ENCODE assay signal across 20 mouse cellular contexts in genomic region chr16:92578915-92579653, GRCm38 (mm10).
DNase-seq lines count a peak whose midpoint lies in the region; ATAC-seq and TF ChIP-seq lines count a peak whose summit lies in the region.
"Had no signal": no experiment of that assay in that cellular context is flagged by ENCODE, and none has a peak within 500 bp of the region (broad histone marks: within the 10 kb centered on the region; RNA-seq: fewer than 3 reads in every experiment).

No protein-coding gene starts in this region.

- H3K9ac ChIP-seq in embryonic facial prominence, embryonic 12.5 days: no peak overlapping the region
- H3K9ac ChIP-seq in MEL (ENCODE audit: control insufficient read depth, low read depth, low read length, poor library complexity, severe bottlenecking): no peak overlapping the region
- H3K9ac ChIP-seq: embryonic facial prominence, embryonic 13.5 days; heart, embryonic 15.5 days; hindbrain, embryonic 13.5 days; liver, postnatal 0 days had no signal

- TF ChIP-seq POLR2A in MEL (IDR thresholded peaks at IDR 0.05; ENCODE audit: control insufficient read depth in 1 of 2, insufficient read depth in 1 of 2, low read depth in 1 of 2, low read length in 2 of 2, poor library complexity in 1 of 2): no peak

- TF ChIP-seq CTCF in MEL (IDR thresholded peaks at IDR 0.05 in 2 of 3, conservative IDR thresholded peaks at IDR 0.05 in 1 of 3; ENCODE audit: control insufficient read depth in 1 of 3, insufficient read depth in 1 of 3, low read depth in 2 of 3, low read length in 3 of 3, poor library complexity in 1 of 3, severe bottlenecking in 1 of 3): no peak

- no peaks in the 10 kb centered on the region for H3K36me3 ChIP-seq in embryonic facial prominence, embryonic 12.5 days
- no peaks in the 10 kb centered on the region for H3K36me3 ChIP-seq in embryonic facial prominence, embryonic 10.5 days (replicated peaks)
- H3K36me3 ChIP-seq in MEL (ENCODE audit: control insufficient read depth in 1 of 2, insufficient read depth in 2 of 2, low read length in 2 of 2): peaks cover 0 to 4% of the 10 kb centered on the region in 2 experiments; a peak in 2 of 4 replicates
- H3K36me3 ChIP-seq: embryonic facial prominence, embryonic 13.5 days; heart, embryonic 15.5 days; hindbrain, embryonic 13.5 days had no signal

- peak; percentile 17 to 39; a peak in 2 of 4 replicates for TF ChIP-seq EP300 in MEL (IDR thresholded peaks at IDR 0.05; ENCODE audit: low read depth in 1 of 2, low read length in 2 of 2)

- no peak for DNase-seq in embryonic facial prominence, embryonic 10.5 days (ENCODE audit: low spot score)
- DNase-seq in kidney, postnatal 10 days: peak; percentile 24
- no peak for DNase-seq in kidney, adult 8-10 months
- peak; percentile 58 for DNase-seq in MEL (ENCODE audit: low read depth, low spot score)
- DNase-seq in adrenal gland, postnatal 36 days: peak; percentile 18 to 27
- DNase-seq in urinary bladder, postnatal 4 days (ENCODE audit: low spot score in 2 of 2): no peak
- DNase-seq: cerebellum, adult 11 months; cerebellum, postnatal 36 days; heart, adult 18-20 months; kidney, adult 2 months; liver; liver, postnatal 0 days; right cerebral cortex, postnatal 25 days; thymus, postnatal 25 days had no signal

- TF ChIP-seq RAD21 in MEL (IDR thresholded peaks at IDR 0.05; ENCODE audit: low read depth, low read length): no peak

- 0 out of 2 replicates have a peak overlapping the region, but pooled peaks have one; percentile 4 for H3K27ac ChIP-seq in embryonic facial prominence, embryonic 12.5 days
- H3K27ac ChIP-seq in embryonic facial prominence, embryonic 10.5 days (replicated peaks): no peak overlapping the region
- H3K27ac ChIP-seq in MEL (ENCODE audit: control insufficient read depth, low read depth, low read length): no peak overlapping the region
- H3K27ac ChIP-seq: embryonic facial prominence, embryonic 13.5 days; heart, embryonic 15.5 days; hindbrain, embryonic 13.5 days had no signal

- no peak overlapping the region for H3K4me3 ChIP-seq in embryonic facial prominence, embryonic 12.5 days
- no peak overlapping the region for H3K4me3 ChIP-seq in embryonic facial prominence, embryonic 10.5 days
- H3K4me3 ChIP-seq in MEL (ENCODE audit: control insufficient read depth in 1 of 2, insufficient read depth in 1 of 2, low read depth in 2 of 2, low read length in 2 of 2): no peak overlapping the region
- H3K4me3 ChIP-seq: embryonic facial prominence, embryonic 13.5 days; heart, embryonic 15.5 days; hindbrain, embryonic 13.5 days had no signal

- WGBS in embryonic facial prominence, embryonic 12.5 days: 72% methylated on average over 7 of the region's 7 CpGs
- WGBS in embryonic facial prominence, embryonic 10.5 days: 74% methylated on average over 7 of the region's 7 CpGs

- H3K27me3 ChIP-seq in embryonic facial prominence, embryonic 12.5 days: no peaks in the 10 kb centered on the region
- H3K27me3 ChIP-seq in embryonic facial prominence, embryonic 10.5 days (replicated peaks; ENCODE audit: low read depth, poor library complexity, severe bottlenecking): no peaks in the 10 kb centered on the region
- H3K27me3 ChIP-seq in MEL (ENCODE audit: control insufficient read depth in 1 of 2, insufficient read depth in 2 of 2, low read length in 2 of 2): no peaks in the 10 kb centered on the region
- H3K27me3 ChIP-seq: CH12.LX; embryonic facial prominence, embryonic 13.5 days; hindbrain, embryonic 13.5 days had no signal

- ATAC-seq in embryonic facial prominence, embryonic 12.5 days (ENCODE audit: insufficient number of reproducible peaks, insufficient read depth, low FRiP score, low TSS enrichment): no peak
- ATAC-seq: forebrain, embryonic 16.5 days; liver, postnatal 0 days had no signal

- no peak overlapping the region for H3K4me2 ChIP-seq in embryonic facial prominence, embryonic 12.5 days (replicated peaks)
- H3K4me2 ChIP-seq: embryonic facial prominence, embryonic 13.5 days; heart, embryonic 15.5 days; hindbrain, embryonic 13.5 days had no signal

- peaks cover 20% of the 10 kb centered on the region for H3K4me1 ChIP-seq in embryonic facial prominence, embryonic 12.5 days
- H3K4me1 ChIP-seq in embryonic facial prominence, embryonic 10.5 days: peaks cover 23% of the 10 kb centered on the region
- H3K4me1 ChIP-seq in MEL (ENCODE audit: control insufficient read depth in 1 of 2, insufficient read depth in 2 of 2, low read length in 2 of 2): peaks cover 5 to 18% of the 10 kb centered on the region in 2 experiments; a peak in 3 of 4 replicates
- H3K4me1 ChIP-seq: heart, embryonic 15.5 days; hindbrain, embryonic 13.5 days had no signal

- H3K9me3 ChIP-seq in embryonic facial prominence, embryonic 12.5 days: no peaks in the 10 kb centered on the region
- H3K9me3 ChIP-seq in embryonic facial prominence, embryonic 10.5 days: no peaks in the 10 kb centered on the region
- no peaks in the 10 kb centered on the region for H3K9me3 ChIP-seq in MEL (replicated peaks; ENCODE audit: insufficient read depth, low read length)
- H3K9me3 ChIP-seq: embryonic facial prominence, embryonic 13.5 days; heart, embryonic 15.5 days; hindbrain, embryonic 13.5 days had no signal

- H3K79me2 ChIP-seq in MEL (ENCODE audit: control insufficient read depth, insufficient read depth, low read length, poor library complexity): no peaks in the 10 kb centered on the region

TF ChIP-seq in MEL, 35 proteins besides CTCF, POLR2A, EP300 and RAD21:
- no peak for TF ChIP-seq POLR2AphosphoS2 (IDR thresholded peaks at IDR 0.05; ENCODE audit: low read length)
- TF ChIP-seq MYC (IDR thresholded peaks at IDR 0.05; ENCODE audit: low read depth, low read length): 0 out of 2 replicates have a peak, but pooled peaks have one; percentile 35
- 0 out of 2 replicates have a peak, but pooled peaks have one; percentile 23 for TF ChIP-seq GATA1 (IDR thresholded peaks at IDR 0.05; ENCODE audit: low read depth, low read length)
- peak; percentile 21 for TF ChIP-seq ETS1 (IDR thresholded peaks at IDR 0.05; ENCODE audit: low read depth, low read length)
- no peak for TF ChIP-seq MYB (IDR thresholded peaks at IDR 0.05; ENCODE audit: low read depth, low read length)
- peak; percentile 82 for TF ChIP-seq MXI1 (IDR thresholded peaks at IDR 0.05; ENCODE audit: low read depth, low read length)
- TF ChIP-seq MAX (IDR thresholded peaks at IDR 0.05; ENCODE audit: low read length): peak; percentile 60

Comparison
In these comparisons a context has a peak if more than half of its experiments do, and no peak if none do; other contexts are left out.
1. DNase-seq: peak in kidney, postnatal 10 days (single experiment), MEL (single experiment) and adrenal gland, postnatal 36 days (2 of 2); none in embryonic facial prominence, embryonic 10.5 days (single experiment), kidney, adult 8-10 months (0 of 2) and urinary bladder, postnatal 4 days (0 of 2).